Mouse (Mus musculus) adrenal gland, postnatal 36 days (tissue): ENCODE measurements around the gene Cnst. TPM values are rescaled to one million over a fixed set of nuclear protein-coding genes. Genes with fewer than 3 reads are reported as not detected.

Experiments
- DNase-seq, 2 experiments: peaks; one replicate each; pipeline ENCODE4 v3.0.0; 2021; ENCODE audit warnings: mixed read lengths in 1 of 2
- long read RNA-seq, 2 experiments: library from polyadenylated mRNA; stranded (forward); transcript quantifications; one replicate each; pipeline ENCODE4 v2.0.0; 2021; ENCODE audit warnings: borderline sequencing depth in 2 of 2
- total RNA-seq, 2 experiments: library from RNA; stranded (reverse); gene quantifications; 2 replicates each; pipeline ENCODE4 v1.2.3; 2021

Gene Cnst
- total RNA-seq, result 10 to 100 TPM; 21.1 to 43.6 TPM
- long read RNA-seq, experiment 1, full-length matches to known transcripts, result 13 of 17 reads
- long read RNA-seq, experiment 1, partial matches to known transcripts, result 1 of 17 reads
- long read RNA-seq, experiment 1, other reads (novel, unspliced or antisense), result 3 of 17 reads
- long read RNA-seq, experiment 2, full-length matches to known transcripts, result 5 of 6 reads
- long read RNA-seq, experiment 2, partial matches to known transcripts, result 1 of 6 reads
- long read RNA-seq, experiment 2, other reads (novel, unspliced or antisense), result 0 of 6 reads

DNA sequence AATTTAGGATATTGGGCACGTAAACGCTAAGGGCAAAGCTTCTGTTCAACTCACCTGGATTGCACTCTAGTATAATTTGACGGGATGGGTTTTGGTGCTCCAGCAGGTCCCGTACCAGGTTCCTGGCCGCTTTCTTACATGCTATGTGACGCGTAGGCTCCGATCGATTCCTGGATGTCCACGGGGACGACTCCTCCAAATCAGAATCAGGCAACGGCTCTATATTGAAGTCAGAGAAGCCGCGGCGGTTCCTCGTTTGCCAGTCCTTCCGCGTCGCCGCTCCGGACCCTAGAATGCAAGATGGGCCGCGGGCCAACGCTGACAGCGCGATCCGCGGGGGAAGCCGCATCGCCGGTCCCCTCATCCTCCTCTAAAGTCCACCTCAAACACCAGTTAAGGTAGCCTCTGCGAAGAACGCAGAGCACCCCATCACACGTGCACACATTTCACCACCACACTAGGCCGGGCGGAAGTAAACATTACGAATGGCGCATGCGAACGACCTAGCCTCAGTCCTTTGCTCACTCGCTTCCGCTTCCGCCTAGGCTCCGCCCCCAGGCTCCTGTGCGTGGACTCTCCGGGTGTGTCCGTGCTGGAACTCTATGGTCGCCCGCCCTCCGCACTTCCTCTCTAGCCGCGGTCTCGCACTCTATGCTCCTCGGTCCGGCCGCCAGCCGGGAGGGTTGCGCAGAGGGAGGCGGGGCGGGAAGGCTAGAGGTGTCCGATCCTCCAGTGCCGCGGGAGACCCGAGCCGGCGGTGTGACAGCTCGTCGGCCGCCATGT, at the start of gene Cnst, which contains the start of gene Tfb2m:
Cnst (plus strand) TSS at position 603 of the 783 bp plus-strand sequence.
Tfb2m (minus strand) TSS at position 500 of the 783 bp plus-strand sequence.
- DNase-seq, result peak; percentile 99

DNA sequence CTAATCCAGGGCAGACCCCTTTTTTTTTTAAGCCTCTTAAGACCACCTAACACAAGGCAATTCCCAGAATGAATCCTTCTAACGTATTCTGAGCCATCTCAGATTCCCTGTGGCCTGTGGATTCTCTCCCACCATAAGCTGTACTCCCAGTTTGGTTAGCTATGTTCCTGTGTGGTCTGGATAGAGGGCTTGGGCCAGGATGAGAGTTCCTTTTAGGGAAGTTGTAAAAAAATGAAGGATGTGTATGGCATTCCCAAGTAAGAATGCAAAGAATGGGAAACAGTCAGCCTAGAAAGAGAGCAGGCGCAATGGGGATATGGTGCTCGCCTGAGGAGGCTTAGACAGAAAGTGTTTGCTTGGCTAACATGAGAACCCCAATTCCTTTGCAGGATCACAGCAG, 46.9 kb upstream of the Cnst start:
- no peak for DNase-seq

DNA sequence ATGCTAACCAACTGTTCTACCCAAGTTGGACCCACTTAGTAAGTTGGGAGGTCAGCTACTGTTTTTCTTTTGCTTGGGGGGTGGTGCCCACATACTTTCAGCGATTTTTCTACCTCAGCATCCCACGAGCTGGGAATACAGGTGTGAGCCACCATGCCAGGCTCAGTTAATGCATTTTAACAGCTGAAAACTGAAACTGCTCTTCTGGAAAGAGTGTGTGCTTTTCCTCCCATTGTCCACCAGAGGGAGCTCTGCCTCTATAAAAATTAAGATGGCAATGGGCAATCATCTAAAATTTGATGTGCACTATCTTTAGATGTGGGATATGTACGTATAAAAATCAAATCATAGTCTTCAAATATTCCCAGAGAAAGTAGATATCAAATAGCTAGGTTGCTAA, 43.6 kb upstream of the Cnst start:
- peak in 1 of 2 experiments; percentile 18 for DNase-seq

DNA sequence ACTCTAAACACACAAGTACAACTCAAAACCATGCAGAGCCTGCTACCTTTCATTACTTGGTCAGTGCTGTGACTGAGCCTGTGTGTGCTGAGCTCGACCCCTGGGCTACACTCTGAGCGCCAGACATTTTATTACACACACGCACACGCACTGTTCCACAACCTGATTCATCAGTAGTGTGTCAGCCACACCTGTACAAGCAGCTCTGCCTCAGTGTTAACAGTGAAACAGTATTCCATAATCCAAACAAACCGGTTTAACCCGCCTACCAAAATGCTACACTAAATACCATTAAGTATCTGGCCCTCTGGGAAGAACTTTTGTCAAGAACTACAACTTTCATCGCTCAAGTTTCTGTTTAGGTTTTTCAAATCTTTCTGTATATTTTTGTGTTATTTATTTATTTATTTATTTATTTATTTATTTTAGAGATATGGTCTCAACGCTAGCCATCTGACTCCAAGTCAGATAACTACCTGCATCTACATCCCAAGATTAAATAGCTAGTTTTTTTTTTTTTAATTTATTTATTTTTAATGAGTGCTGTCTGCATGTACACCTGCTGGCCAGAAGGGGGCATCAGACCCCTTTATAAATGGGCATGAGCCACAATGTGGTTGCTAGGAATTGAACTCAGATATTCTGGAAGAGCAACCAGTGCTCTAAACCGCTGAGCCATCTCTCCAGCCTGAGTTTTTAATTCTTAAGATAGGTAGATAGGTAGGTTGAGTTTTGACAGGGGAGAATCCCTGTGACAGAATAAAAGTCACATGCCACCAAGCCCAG, 39.4 kb upstream of the Cnst start:
- peak; percentile 27 to 56 for DNase-seq

DNA sequence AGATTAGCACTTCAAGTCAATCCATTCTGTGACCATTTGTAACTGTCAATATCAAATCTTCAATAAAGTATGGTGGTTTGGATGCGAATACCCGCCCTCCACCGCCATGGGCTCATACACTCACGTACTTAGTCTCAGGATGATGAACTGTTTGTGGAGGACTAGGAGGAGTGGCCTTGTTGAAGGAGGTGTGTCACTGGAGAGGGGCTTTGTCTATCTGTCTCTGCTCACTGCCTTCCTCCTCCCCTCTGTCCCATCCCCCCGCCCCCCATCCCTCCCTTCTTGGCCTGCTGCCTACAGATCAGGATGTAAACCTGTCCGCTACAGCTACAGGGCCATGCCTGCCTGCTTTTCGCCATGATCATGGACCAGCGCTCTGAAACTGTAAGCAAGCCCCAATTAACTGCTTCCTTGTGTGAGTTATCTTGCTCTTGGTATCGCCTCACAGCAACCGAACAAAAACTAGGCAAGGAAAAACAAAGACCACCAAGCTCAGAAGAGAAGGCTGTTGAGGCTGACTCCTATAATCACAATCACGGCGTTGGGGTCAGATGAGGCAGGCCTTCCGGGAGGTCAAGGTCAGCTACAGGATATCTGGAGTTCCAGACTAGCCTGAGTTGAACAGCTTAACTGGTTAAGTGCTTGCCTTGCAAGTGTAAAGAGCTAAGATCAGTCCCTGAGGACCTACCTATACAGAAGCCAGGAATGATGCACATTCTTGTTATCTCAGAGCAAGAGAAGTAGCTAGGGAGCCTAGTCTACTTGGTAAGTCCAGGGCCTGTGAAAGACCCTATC, 35.4 kb upstream of the Cnst start:
- DNase-seq, result no peak

DNA sequence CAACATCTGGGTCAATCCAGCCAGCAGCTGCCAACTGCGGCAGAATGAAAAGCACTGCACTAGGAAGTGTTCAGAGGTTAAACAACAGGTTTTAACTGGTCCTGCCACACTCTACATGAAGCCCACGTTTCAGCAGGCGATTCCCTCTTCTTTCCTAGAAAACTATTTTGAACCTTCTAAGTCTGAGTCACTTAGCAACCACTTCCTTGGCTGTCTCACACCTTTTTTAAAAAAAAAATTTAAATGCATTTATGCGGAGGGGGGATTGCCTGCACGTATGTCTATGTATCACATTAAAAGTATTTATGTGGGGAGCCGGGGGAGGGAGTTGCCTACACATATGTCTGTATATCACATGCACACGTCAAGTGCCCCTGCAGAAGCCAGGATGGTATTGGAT, 34.3 kb upstream of the Cnst start:
- DNase-seq, result no peak

DNA sequence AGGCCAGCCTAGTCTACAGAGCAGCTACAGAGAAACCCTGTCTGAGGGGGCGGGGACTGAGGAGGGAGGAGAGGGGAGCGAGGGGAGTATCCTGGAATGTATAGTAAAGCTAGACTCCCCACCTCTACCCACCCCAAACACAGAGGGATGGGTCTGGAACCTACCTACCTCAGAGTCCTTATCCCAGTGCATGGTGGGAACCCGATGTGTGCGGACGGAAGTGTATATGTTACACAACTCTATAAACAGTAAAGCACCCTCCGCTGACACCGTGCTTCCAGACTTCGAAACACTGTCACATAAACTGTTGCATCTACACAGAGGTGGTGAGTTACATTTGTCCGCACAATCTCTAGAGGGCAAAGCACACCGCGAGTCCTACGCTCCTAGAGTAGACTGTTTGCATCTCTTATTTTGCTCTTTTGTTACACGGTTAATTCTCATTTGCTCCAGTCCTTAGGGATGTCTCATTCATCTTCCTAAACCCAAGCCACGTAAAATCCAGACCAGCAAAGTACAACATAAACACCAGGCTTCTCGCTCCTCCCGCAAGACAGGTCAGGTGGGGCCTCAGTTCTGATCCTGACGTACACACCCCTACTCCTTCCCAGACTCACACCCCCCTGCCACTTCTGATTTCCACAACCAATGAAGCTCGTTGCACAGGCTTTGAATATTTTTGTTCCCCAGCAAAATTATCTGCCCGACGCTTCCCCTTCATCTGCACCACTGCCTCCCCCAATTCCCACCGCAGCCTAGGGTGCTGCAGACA, 29.0 kb upstream of the Cnst start:
- DNase-seq, result peak; percentile 11 to 13

DNA sequence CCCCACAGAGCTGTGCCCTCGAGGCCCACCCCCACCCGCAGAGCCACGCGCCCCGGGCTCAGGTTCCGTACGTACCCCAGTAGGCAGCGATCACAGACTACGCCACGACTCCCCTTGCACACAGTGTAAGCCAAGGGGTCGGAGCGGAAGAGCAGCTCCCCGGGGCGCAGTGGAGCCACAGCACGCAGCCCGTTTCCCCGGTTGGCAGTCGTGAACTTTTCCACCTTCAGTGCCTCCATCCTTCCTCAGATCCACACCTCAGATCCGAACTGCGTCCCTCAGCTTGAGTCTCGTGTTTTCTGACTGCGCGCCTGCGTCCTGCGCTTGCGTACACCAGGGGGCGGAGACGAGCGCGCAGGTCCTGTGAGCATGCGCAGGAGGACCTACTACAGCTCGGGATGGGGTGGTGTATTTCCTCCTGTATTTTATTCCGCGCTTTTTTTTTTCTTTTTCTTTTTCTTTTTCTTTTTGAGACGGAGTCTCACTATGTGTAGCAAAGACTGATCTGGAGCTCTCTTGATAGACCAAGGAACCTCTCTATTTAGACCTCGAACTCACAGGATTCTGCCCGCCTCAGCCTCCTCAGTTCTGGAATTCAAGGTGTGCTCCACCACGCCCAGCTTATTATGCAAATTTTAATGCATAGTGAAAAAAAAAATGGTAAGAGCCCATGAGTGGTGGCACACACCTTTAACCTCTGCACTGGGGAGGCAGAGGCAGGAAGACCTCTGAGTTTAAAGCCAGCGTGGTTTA, 28.3 kb upstream of the Cnst start, which contains the start of gene Smyd3:
Smyd3 (minus strand) TSS at position 329 of the 753 bp plus-strand sequence.
- peak; percentile 86 to 91 for DNase-seq

DNA sequence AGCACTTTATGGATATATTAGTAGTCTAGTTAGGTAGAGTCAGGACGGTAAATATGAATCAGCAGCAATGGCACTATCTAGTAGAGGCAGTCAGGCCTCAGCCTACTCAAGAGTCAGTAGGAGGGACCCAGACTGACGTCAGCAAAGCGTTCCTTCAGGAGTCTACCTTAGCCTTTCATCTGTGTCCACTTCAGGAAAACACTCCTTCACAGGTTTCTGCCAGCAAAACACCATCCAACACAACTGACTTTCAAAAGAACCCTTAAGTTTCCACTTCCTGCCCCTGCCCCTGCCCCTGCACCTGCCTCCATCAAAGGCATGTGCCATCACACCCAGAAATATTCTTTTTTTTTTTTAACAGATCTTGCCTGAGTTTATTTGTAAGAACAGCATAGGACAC, 26.3 kb upstream of the Cnst start:
- DNase-seq, result no peak

DNA sequence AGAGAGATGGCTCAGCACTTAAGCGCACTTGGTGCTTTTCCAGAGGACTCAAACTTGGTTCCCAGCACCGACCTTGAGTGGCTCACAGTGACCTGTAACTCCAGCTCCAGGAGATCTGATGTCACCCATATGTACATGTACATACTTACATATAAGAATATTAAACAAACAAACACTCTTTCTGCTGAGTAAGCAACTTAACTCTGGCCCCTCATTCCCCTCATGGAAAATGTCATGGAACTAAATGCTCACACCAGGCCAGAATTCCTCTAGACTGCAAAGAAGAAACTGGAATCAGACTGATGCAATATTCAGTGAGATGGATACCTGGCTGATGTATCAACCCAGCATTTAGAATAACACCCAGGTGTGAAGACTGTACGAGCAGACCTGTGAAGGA, 7.1 kb upstream of the Cnst start:
- no peak for DNase-seq

DNA sequence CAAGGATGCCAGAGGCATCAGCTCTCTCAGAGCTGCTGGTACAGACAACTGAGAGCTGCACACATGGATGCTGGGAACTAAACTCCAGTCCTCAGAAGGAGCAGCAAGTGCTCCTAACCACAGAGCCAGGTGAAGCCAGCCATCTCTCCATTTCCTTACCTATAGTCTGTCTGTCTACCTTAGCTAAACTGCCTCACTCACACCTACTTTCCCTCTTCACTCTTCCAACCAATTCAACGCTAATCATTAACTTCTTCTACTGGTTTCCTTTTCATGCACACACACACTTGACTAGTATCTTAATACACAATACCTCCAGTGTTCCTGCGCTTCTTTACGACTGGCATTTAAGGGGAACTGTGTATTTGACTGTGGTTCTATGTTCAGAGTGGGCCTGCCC, 6.3 kb upstream of the Cnst start:
- DNase-seq, result no peak

DNA sequence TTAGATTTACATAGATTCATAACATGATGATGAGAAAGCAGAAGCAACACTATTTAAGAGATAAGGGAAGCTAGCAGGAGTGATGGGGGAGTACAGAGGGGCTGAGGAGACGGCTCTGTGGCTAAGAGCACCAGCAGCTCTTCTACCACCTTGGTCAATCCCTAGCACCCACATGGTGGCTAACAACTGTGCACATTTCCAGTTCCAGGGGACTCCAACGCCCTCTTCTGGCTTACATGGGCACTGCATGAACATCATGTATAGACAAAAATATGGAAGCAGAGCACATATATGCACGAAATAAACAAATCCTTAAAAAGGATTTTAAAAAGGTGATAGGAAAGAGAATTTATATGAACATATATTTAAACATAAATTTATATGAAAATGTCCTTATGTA, 4.7 kb upstream of the Cnst start:
- DNase-seq, result no peak

DNA sequence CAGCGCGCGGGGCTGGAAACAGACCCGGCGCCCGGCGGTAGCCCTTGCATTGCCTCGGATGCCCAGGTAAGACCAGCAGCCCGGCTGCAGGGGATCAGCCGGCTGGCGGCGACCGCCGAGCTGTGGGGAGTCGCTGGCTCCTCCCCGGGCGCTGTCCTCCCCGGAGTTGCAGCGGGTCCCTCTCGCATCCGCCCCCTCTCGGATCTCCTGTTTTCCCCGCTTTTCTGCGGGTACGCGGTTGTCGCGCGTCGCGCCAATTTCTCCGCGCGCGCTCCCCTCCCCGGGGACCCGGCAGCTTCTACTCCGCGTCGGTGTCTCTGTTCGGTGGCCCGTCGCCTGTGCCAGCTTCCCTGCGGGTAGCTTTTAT, 364 bp downstream of the Cnst start:
- no peak for DNase-seq

DNA sequence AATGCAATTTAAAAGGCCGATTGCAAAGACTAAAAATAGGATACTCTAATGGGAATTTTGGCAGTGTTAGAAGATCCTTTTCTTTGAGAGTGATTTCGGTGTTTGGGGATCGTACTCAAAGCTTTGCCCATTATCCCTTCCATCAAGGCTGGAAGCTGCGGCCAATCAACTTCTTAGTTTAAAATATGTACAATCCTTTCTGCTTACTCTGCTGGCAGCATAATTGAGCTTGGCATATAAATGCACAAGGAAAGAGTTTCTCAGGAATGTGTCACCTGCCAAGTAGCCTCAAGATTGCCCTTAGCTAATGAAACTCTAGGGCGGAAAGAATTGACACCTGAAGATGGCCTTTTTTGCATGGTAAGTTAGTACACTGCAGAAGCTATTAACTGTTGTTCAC, 1.0 kb downstream of the Cnst start:
- no peak for DNase-seq

DNA sequence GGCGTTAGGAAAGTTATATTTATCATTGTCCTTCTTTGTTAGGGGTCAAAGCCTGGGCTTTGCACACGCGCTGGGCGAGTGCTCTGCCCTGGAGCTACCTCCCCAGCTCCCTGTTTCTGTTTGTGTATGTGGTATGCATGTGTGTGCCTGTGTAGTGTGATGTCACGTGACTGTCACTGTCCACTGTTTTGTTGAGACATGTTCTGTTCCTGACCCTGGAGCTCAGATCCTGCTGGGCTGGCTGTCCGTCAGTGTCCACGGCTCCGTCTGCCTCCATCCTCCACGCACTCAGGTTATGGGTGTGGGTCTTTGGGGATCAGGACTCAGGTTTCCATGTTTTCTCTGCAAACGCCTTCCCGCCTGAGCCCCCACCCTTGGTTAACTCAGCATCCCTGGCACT, 2.0 kb downstream of the Cnst start:
- DNase-seq, result no peak

DNA sequence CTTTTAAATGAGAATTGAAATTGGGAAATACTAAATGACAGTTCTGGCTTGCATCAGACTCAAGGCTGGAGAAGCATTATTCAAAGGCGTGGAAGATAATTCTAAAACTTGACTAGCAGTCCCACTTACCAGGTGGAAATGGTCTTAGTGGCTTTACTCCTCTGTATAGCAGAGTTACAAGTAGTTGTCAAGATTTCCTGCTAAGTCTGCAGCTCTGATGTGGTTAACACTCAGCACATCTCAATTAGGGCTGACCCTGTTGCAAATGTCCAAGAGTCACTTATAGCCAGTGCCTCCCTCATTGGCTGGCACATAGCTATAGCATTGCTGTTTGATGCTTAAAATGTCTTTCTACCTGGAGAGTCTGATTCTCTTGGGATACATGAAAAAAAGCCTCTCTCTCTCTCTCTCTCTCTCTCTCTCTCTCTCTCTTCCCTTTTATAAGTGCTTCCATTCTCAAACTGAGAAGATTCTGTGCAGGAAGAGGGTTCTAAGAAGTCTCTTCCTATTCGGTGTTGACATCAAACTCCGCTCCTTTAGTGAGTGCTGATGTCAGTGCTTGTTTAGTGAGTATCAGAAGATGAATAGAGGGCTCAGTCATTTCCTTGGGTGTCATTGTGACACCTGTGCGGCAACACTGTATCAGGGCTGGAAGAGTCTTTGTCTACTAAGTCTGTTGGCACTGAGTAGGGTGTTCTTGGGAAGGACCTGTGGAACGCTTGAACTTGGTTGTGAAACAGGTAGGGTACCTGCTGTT, 3.0 kb downstream of the Cnst start:
- no peak for DNase-seq

DNA sequence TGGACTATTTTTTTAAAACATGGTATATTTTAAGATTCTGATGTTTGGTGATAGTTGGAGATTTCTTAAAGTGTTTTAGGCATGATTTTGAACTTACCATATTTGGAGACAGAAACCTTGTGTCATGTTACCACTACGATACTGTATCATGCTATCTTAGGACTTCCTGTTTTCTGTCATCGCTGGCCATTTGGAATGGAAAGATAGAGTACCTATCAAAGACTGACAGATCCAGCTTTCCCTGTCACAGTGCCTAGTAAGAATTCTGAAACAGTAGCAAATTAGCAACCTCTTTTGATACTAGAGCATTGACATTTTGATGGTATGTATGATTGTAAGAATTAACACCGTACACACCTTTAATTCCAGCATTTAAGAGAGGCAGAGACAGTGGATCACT, 5.2 kb downstream of the Cnst start:
- no peak for DNase-seq

DNA sequence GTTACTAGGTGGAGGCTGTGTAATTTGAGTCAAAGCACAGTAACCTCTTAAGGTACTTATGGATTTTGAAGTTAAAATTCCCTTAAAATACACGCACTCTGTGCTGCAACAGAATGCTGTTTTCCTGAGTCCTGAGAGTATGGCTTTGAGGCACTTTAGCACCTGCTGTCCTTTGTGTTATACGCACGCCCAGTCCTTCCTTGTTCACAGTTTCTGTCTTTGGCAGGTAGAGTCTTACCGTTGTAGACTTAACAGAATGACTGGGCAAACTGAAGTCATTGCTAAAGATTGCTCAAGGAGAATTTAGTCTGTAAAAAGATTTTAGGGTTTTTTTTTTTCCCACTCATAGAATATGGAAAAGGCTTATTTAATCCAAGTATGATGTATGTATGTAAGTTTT, 5.8 kb downstream of the Cnst start:
- no peak for DNase-seq

DNA sequence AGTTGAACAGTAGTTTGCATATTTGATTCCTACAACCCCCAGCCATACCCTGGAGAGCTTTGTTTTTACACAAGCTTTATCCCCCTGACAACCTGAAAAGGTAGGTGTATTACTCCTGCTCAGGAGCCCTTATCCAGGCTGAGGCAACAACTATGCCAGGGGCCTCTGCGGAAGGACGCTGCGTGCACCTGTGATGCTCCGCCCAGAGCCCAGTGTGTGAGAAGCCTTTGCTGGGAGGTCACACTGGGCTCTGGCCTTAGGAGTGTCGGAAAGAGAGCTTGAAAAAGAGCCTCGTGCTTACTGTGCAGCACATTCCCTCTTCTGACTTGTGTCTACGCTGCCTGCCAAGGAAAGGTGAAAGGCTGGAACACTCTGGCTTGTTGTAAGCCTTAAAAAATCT, 6.6 kb downstream of the Cnst start:
- DNase-seq, result no peak
